Mouse (Mus musculus) activated CD4-positive, CD25-positive, alpha-beta regulatory T cell, adult 4 months (primary cell): ENCODE results near the gene Gm28553. TPM values are rescaled to one million over a fixed set of nuclear protein-coding genes. Genes with fewer than 3 reads are reported as not detected.
"Not testable (repeated sequence)": the region's sequence is repeated elsewhere in the genome, so short reads cannot be mapped to it uniquely, and the experiment has no call there.

ENCODE experiments used
- ATAC-seq: one replicate; pipeline ENCODE4 v1.8.0; 2017
- polyA plus RNA-seq, 2 experiments: library from polyadenylated mRNA; unstranded; fragments of 100-300 nt; shearing (Covaris generic); gene quantifications; one replicate each; pipeline ENCODE4 v1.2.1; 2017

Gene Gm28553
- polyA plus RNA-seq: not detected

DNA sequence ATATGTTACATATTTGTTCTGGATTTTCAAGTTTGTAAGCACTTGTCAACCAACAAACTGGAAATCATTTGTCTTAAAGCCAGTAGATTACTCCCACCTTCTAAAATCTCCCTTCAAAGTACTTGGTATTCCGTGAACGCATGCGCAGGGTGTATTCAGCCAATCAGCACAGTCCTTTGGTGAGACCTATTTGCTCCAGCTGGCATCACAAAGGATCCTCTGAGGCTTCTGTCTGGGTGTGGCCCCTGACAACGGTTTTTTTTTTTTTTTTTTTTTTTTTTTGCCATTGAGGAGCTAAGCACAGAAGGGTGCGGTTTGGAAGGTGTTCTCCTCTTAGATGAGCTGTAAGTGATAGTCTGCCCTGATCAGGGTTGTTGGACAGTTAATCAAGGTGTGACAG is at the start of gene Gm28553:
Gene Gm28553, plus strand, starts transcription at position 301 of the 400 bp plus-strand sequence.
- not testable (repeated sequence) for ATAC-seq
